Mouse (Mus musculus) heart, embryonic 16.5 days (tissue): ENCODE results near the gene Ublcp1. TPM values are rescaled to one million over a fixed set of nuclear protein-coding genes. Genes with fewer than 3 reads are reported as not detected.

Experiments
- ATAC-seq: fragments of 200-750 bp; cut with Nextera tagmentation; replicated peaks from 2 replicates; pipeline ENCODE4 v1.8.0; 2017; ENCODE audit warnings: moderate number of reproducible peaks; ENCODE audit not compliant: insufficient read depth, low FRiP score; ENCODE audit errors: extremely low read depth
- H3K27ac ChIP-seq: fragments of 300-500 bp; sonication (generic); 2 replicates; pipeline ENCODE4 v1.5.1; 2014; ENCODE audit warnings: mild to moderate bottlenecking, low read length, control low read depth, moderate library complexity
- H3K27me3 ChIP-seq: fragments of 300-500 bp; sonication (generic); 2 replicates; pipeline ENCODE4 v1.6.1; 2014; ENCODE audit warnings: low read length, mixed read lengths; ENCODE audit not compliant: control insufficient read depth, insufficient read depth
- H3K36me3 ChIP-seq: fragments of 300-500 bp; sonication (generic); 2 replicates; pipeline ENCODE4 v1.6.1; 2014; ENCODE audit not compliant: control insufficient read depth, insufficient read depth
- H3K4me1 ChIP-seq: fragments of 300-500 bp; sonication (generic); 2 replicates; pipeline ENCODE4 v1.6.1; 2014; ENCODE audit warnings: low read length, mixed read lengths; ENCODE audit not compliant: control insufficient read depth, insufficient read depth
- H3K4me2 ChIP-seq: fragments of 300-500 bp; sonication (generic); 2 replicates; pipeline ENCODE4 v1.6.1; 2014; ENCODE audit warnings: low read depth, mild to moderate bottlenecking, control low read depth, low read length
- H3K4me3 ChIP-seq: fragments of 300-500 bp; sonication (generic); 2 replicates; pipeline ENCODE4 v1.5.1; 2014; ENCODE audit warnings: mild to moderate bottlenecking, control low read depth, low read length
- H3K9ac ChIP-seq: fragments of 300-500 bp; sonication (generic); 2 replicates; pipeline ENCODE4 v1.6.1; 2014; ENCODE audit warnings: low read length, control low read depth
- H3K9me3 ChIP-seq: fragments of 300-500 bp; sonication (generic); replicated peaks from 2 replicates; pipeline ENCODE4 v1.6.1; 2016; ENCODE audit warnings: low read length; ENCODE audit not compliant: control insufficient read depth
- WGBS: fragments of 180-500 bp; shearing (Covaris S2); extraction: QIAGEN DNeasy Blood & Tissue Kit; methylation state at CpG from one replicate; pipeline ENCODE4 v1.1.7; 2014; 5-methylcytosine and 5-hydroxymethylcytosine counted together
- polyA plus RNA-seq: library from polyadenylated mRNA; unstranded; fragments of >200 nt; fragmentation: Nextera tagmentation; extraction: Ambion mirVana; gene quantifications from 2 replicates; pipeline ENCODE4 v1.2.1, GENCODE M21; 2015

Gene Ublcp1
- polyA plus RNA-seq, 1 experiment from 2014 or later, result 44.5 TPM

DNA sequence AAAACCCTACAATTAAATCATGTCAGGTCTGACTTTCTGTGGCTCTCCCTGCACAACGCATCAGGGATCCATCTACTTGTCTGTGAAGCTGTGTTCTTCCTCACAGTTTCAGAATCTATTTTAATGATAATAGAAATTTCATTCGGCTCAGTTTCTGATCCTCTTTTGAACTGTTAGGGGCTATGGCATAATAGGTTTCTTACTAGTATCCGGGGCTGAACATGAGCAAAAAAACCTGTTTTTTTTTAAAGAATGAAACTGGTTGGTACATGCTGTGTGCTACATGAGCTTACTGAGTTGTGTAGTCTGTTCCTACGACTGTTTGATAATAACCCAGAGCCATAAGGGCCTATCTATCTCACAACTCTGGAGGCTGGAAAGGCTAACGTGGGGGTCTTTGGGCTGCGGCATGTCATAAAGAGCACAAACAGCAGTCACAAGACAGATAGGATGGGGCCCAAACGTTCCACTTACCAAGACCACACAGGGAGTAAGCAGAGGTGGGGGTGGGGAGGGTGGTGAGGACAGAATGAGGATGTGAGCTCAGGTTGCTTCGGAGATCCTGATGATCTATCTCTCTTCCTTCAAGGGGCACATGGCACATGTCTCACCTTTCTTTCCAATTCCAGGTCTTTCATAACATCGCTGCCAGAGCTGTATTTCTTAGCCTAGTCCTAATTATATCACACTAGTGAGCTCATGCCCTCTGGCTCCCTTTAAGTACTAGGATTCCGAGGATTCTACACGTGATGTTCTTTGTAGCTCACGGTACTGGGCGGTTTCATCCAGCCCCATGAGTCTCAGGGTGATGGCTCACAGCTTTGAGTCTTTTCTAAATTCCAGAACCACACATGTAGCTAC lies 28.3 kb upstream of the Ublcp1 start:
- 42% methylated on average over 13 of the region's 13 CpGs for WGBS
- Histone ChIP-seq H3K27ac (no peak overlapping the region), H3K4me2 (no peak overlapping the region), H3K9ac (no peak overlapping the region), H3K36me3 (no peaks in the 10 kb centered on the region), H3K4me3 (no peak overlapping the region), H3K4me1 (peaks cover 4% of the 10 kb centered on the region; the same call in 1 of the 2 replicates), H3K27me3 (no peaks in the 10 kb centered on the region), H3K9me3 (no peaks in the 10 kb centered on the region)
- peak; percentile 54; the same call in 1 of the 2 replicates for ATAC-seq

DNA sequence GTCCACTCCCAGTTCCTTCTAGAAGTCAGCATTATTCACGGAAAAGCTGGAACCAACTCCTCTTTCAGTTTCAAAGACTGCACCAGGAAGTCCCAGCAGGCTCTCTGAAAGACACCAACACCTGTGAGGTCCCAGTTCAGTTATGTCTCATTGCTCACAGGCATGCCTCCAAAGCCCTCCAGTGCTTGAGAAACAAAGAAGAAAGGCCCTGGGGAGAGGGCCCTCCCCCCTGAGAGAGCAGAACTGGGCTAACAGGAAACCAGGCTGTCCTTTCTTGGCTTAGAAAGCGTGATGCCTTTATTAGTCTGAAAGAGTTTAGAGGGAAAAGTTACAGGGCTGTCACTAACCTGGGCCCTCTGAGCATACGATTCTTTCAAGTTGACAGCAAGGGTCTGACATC lies 25.9 kb upstream of the Ublcp1 start:
- H3K4me1 ChIP-seq, result peaks cover 4% of the 10 kb centered on the region; the same call in 1 of the 2 replicates
- ATAC-seq, result peak; percentile 57
- no peak overlapping the region for H3K9ac ChIP-seq
- H3K4me3 ChIP-seq, result no peak overlapping the region
- no peaks in the 10 kb centered on the region for H3K36me3 ChIP-seq
- no peaks in the 10 kb centered on the region for H3K27me3 ChIP-seq
- H3K4me2 ChIP-seq, result no peak overlapping the region; the same call in 1 of the 2 replicates
- 42% methylated on average over 3 of the region's 3 CpGs for WGBS
- H3K9me3 ChIP-seq, result no peaks in the 10 kb centered on the region
- peak overlapping the region; percentile 25 for H3K27ac ChIP-seq

DNA sequence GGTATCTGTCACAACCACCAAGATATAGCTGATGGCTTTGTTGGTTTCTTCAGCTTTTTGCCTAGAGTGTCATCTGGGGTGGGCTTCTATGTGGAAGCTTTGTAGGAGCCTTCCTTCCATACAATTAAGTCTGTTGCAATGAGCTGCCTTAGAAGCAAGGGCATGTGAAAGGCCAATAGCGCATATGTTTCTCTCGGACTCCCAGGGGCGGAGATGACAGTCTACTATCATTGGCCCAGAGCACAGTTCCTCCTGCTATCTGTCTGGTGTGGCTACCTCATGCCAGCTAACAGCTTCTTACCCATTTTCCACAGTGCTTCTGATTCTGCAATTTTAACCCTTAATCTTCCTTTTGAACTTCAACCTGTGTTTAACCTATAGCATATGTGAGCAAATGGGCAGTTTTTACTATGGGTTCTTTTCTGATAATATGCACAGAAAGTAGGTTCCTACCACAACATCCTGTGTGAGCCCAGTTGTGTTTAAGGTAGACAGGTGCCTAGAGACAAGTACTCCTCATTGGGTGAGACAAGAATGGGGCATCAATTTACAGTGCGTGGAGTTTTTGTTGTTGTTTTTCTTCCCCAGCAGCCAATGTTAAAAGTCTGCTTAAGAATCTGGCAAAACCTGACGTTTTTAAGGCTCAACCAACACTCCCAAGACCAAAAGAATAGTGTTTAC lies 24.5 kb upstream of the Ublcp1 start:
- H3K27ac ChIP-seq, result no peak overlapping the region
- H3K9me3 ChIP-seq, result no peaks in the 10 kb centered on the region
- H3K4me1 ChIP-seq, result peaks cover 4% of the 10 kb centered on the region; the same call in 1 of the 2 replicates
- H3K4me3 ChIP-seq, result no peak overlapping the region
- H3K9ac ChIP-seq, result no peak overlapping the region
- no peaks in the 10 kb centered on the region for H3K36me3 ChIP-seq
- H3K27me3 ChIP-seq, result no peaks in the 10 kb centered on the region
- no peak overlapping the region for H3K4me2 ChIP-seq
- ATAC-seq, result no peak
- 75% methylated on average over 5 of the region's 5 CpGs for WGBS

DNA sequence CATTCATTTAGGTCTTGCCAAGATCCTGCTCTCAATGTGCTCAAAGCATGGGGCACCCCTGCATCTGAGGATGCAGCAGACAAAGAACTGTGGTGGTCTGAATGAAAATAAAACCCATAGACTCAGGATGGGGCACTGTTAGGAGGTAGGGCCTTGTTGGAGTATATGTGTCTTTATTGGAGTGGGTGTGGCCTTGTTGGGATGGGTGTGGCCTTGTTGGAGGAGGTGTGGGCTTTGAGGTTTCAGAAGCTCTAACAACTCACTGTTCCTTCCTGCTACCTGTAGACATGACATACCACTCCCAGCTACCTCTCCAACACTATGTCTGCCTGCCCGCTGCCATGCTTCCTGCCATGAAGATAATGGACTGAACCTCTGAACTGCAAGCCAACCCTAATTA lies 18.8 kb upstream of the Ublcp1 start:
- Histone ChIP-seq H3K4me2 (no peak overlapping the region), H3K27me3 (no peaks in the 10 kb centered on the region), H3K36me3 (no peaks in the 10 kb centered on the region), H3K4me1 (no peaks in the 10 kb centered on the region), H3K27ac (no peak overlapping the region), H3K9ac (no peak overlapping the region), H3K9me3 (no peaks in the 10 kb centered on the region), H3K4me3 (no peak overlapping the region)
- no peak for ATAC-seq
- WGBS, result 88% methylated on average over 1 of the region's 1 CpGs

DNA sequence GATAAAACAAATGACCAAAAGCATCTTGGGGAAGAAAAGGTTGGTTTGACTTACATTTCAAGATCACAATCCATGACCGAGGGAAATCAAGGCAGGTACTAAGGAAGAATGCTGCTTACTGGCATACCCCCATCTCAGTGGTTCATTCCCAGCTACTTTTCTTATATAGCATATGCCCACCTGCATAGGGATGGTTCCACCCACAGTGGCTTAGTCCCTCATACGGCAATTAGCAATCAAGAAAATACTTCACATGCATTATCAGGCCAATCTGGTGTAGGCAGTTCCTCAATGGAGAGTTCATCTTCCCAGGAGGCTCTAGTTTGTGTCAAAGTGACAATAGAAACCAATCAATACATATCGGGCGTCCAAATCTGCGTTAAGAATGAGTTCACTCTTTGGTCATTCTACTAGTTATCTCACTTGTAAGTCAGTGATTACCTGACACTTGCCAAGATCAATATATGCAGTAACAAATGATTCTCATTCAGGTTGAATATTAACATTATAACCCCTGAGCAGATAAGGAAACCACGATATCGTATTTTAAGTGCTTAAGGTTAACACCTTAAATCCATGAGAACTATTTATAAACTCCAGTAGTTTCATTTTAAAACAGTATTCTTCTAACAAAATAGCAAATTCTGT lies 14.9 kb upstream of the Ublcp1 start:
- Histone ChIP-seq H3K4me3 (no peak overlapping the region), H3K9me3 (no peaks in the 10 kb centered on the region), H3K9ac (no peak overlapping the region), H3K27me3 (no peaks in the 10 kb centered on the region), H3K4me1 (no peaks in the 10 kb centered on the region), H3K4me2 (no peak overlapping the region), H3K36me3 (no peaks in the 10 kb centered on the region), H3K27ac (no peak overlapping the region)
- ATAC-seq, result no peak
- 85% methylated on average over 7 of the region's 7 CpGs for WGBS

DNA sequence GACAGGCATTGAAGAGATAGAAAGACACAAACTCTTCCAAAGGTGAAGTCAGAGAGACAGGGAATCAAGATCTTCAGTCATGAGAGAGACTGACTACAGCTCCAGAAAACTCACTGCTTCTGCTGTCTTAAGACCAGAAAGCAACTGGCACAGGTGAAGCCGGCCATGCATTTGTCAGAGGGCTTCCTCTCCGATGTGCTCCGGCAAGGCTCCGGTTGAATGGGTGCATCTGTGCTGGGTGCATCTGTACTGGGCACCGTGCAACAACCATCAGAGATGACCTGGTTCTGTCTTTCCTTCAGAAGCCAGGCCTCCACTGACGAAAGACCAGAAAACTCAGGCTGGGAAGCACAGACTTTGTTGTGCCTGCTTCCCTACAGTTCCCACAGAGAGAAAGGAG lies 9.9 kb upstream of the Ublcp1 start:
- H3K4me1 ChIP-seq, result no peaks in the 10 kb centered on the region
- no peaks in the 10 kb centered on the region for H3K27me3 ChIP-seq
- 84% methylated on average over 6 of the region's 6 CpGs for WGBS
- H3K9ac ChIP-seq, result no peak overlapping the region
- ATAC-seq, result no peak
- H3K36me3 ChIP-seq, result no peaks in the 10 kb centered on the region
- no peak overlapping the region for H3K27ac ChIP-seq
- H3K9me3 ChIP-seq, result no peaks in the 10 kb centered on the region
- H3K4me2 ChIP-seq, result no peak overlapping the region
- H3K4me3 ChIP-seq, result no peak overlapping the region

DNA sequence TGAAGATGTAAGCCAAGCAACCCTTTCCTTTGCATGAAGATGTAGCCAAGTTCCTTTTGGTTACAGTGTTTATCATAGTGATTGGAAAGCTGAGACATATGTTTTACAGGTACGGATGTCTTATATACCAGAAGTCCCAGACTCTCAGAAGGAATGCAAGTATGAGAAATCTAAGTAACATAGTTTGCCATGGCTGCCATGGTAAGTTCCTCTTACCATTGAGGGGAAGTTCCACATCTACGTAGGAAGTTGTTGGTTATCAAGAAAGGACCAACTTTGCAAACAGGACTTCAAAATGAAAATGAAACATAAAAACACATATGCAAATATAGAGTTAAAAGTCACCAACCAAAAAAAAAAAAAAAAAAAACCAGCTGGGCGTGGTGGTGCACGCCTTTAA lies 8.1 kb upstream of the Ublcp1 start:
- no peak for ATAC-seq
- WGBS, result 73% methylated on average over 4 of the region's 4 CpGs

DNA sequence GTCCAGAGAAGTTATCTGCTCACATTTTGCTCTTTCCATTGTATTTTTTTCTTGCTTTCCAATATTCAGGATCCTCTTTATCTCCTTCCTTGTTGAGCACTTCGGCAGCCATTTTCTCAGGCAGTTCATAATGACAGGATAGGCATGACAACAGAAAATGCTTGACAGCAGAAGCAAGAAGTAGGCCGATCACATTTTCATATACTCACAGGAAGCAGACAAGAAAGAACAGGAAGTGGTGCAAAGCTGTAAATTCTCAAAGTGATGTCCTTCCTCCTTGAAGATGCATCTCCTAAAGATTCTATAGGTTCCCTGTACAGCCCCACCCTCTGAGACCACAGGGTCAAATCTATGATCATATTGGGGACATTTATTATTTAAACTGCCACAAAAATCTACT lies 6.1 kb upstream of the Ublcp1 start:
- Histone ChIP-seq H3K9ac (no peak overlapping the region), H3K4me2 (no peak overlapping the region), H3K27me3 (no peaks in the 10 kb centered on the region), H3K4me1 (peaks cover 4% of the 10 kb centered on the region), H3K4me3 (no peak overlapping the region), H3K36me3 (no peaks in the 10 kb centered on the region), H3K27ac (no peak overlapping the region), H3K9me3 (no peaks in the 10 kb centered on the region)
- no peak for ATAC-seq
- WGBS, result 55% methylated on average over 2 of the region's 2 CpGs

More for the DNA sequence above, 8.1 kb upstream of the Ublcp1 start:
- H3K4me3 ChIP-seq, result no peak overlapping the region
- H3K27me3 ChIP-seq, result no peaks in the 10 kb centered on the region
- H3K4me2 ChIP-seq, result no peak overlapping the region
- H3K9me3 ChIP-seq, result no peaks in the 10 kb centered on the region
- no peak overlapping the region for H3K9ac ChIP-seq
- no peak overlapping the region for H3K27ac ChIP-seq
- H3K36me3 ChIP-seq, result no peaks in the 10 kb centered on the region
- H3K4me1 ChIP-seq, result no peaks in the 10 kb centered on the region

DNA sequence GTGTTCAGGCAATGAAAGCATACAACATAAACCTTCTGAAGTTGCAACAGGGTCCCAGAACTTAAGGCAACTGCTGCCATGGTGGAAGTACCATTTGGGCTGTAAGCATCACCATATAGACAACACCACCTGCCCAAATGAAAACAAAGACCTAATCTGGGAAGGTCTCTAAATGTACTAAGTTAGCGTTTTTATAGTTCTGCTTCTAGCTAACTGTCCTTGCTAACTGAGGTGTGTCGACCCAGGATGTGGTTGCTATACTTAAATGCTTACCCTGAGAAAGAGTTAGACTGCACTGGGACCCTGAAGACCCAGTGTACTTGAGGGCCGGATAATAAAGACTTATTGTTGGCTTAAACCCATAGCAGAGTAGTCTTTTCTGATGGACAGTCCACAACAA lies 5.2 kb upstream of the Ublcp1 start:
- Histone ChIP-seq H3K9me3 (no peaks in the 10 kb centered on the region), H3K4me1 (peaks cover 6% of the 10 kb centered on the region)
- WGBS, result 70% methylated on average over 3 of the region's 3 CpGs

More for the DNA sequence above, 5.2 kb upstream of the Ublcp1 start:
- Histone ChIP-seq H3K36me3 (no peaks in the 10 kb centered on the region), H3K9ac (no peak overlapping the region), H3K4me2 (no peak overlapping the region), H3K27me3 (no peaks in the 10 kb centered on the region), H3K27ac (no peak overlapping the region), H3K4me3 (no peak overlapping the region)
- no peak for ATAC-seq
